Mouse (Mus musculus) forebrain, postnatal 0 days (tissue): ENCODE results near the gene Mdc1. TPM values are rescaled to one million over a fixed set of nuclear protein-coding genes. Genes with fewer than 3 reads are reported as not detected.

Source experiments
- ATAC-seq: fragments of 200-750 bp; cut with Nextera tagmentation; 2 replicates; pipeline ENCODE4 v1.8.0; 2017; ENCODE audit warnings: mild to moderate bottlenecking, moderate library complexity
- DNase-seq: peaks from one replicate; pipeline ENCODE4 v3.0.0-alpha.2; 2015
- H3K27ac ChIP-seq: fragments of 300-500 bp; sonication (generic); 2 replicates; pipeline ENCODE4 v1.5.1; 2014; ENCODE audit warnings: low read depth, mild to moderate bottlenecking, antibody characterized with exemption, low read length, moderate library complexity, mixed read lengths
- H3K27me3 ChIP-seq: fragments of 300-500 bp; sonication (generic); 2 replicates; pipeline ENCODE4 v1.6.1; 2014; ENCODE audit warnings: mild to moderate bottlenecking, low read length, mixed read lengths; ENCODE audit not compliant: insufficient read depth
- H3K36me3 ChIP-seq: fragments of 300-500 bp; sonication (generic); 2 replicates; pipeline ENCODE4 v1.6.1; 2014; ENCODE audit warnings: mild to moderate bottlenecking, moderate library complexity; ENCODE audit not compliant: insufficient read depth
- H3K4me1 ChIP-seq: fragments of 300-500 bp; sonication (generic); 2 replicates; pipeline ENCODE4 v1.6.1; 2014; ENCODE audit warnings: antibody characterized with exemption; ENCODE audit not compliant: insufficient read depth
- H3K4me2 ChIP-seq: fragments of 300-500 bp; sonication (generic); 2 replicates; pipeline ENCODE4 v1.6.1; 2014; ENCODE audit warnings: low read depth, mild to moderate bottlenecking, moderate library complexity
- H3K4me3 ChIP-seq: fragments of 300-500 bp; sonication (generic); 2 replicates; pipeline ENCODE4 v1.5.1; 2014; ENCODE audit warnings: low read depth, low read length, mixed read lengths
- H3K9ac ChIP-seq: fragments of 300-500 bp; sonication (generic); 2 replicates; pipeline ENCODE4 v1.6.1; 2014; ENCODE audit warnings: mild to moderate bottlenecking
- H3K9me3 ChIP-seq: fragments of 300-500 bp; sonication (generic); 2 replicates; pipeline ENCODE4 v1.6.1; 2016; ENCODE audit warnings: low read length
- CTCF ChIP-seq: sonication (generic); IDR thresholded peaks from 2 replicates; pipeline ENCODE4 v1.5.1; 2016; ENCODE audit warnings: antibody characterized with exemption, control low read depth, low read depth
- WGBS: fragments of 180-500 bp; shearing (Covaris S2); extraction: QIAGEN DNeasy Blood & Tissue Kit; methylation state at CpG from one replicate; pipeline ENCODE4 v1.1.7; 2014; 5-methylcytosine and 5-hydroxymethylcytosine counted together
- polyA plus RNA-seq: library from polyadenylated mRNA; unstranded; fragments of >200 nt; fragmentation: Nextera tagmentation; extraction: Ambion mirVana; gene quantifications from 2 replicates; pipeline ENCODE4 v1.2.1, GENCODE M21; 2015
- total RNA-seq: library from RNA; depleted of rRNA; stranded (reverse); fragments of >200 nt; gene quantifications from 2 replicates; pipeline ENCODE4 v1.2.3, GENCODE M21; 2014

Mdc1 gene
- total and polyA plus RNA-seq, 2 experiments from 2014 or later, result 4.4 to 20.4 TPM

DNA sequence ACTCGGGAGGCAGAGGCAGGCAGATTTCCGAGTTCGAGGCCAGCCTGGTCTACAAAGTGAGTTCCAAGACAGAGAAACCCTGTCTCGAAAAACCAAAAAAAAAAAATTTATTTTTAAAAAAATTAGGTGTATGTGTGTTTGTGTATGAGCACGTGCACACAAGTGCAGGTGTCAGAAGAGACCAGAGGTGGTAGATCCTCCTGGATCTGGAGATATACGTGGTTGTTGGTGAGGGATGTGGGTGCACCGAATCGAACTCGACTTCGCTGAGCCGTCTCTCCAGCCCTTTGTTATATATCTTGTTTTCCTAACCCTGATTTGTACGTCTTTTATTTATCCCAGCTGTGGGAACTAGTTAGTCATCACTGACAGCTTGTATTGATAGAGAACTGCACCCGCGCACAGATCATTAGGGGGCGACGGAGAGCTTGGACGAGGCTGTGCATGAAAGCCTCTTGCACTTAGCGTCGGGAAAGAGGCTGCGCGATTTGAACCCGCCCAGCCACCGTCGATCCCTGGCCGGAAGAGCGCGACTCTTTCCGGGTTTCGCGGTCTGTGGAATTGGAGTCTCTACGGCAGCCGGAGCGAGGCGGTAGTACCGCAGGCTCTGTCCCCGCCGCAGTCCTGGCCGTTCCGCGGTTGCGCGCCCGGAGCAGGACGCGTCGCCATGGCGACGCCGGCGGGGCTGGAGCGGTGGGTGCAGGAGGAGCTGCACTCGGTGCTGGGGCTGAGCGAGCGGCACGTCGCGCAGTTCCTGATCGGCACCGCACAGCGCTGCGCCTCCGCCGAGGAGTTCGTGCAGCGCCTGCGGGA lies 38.1 kb downstream of the Mdc1 start, which contains the start of gene Dhx16:
Gene Dhx16, plus strand, starts transcription at position 575 of the 813 bp plus-strand sequence.
- peak; percentile 90 for TF ChIP-seq CTCF
- WGBS, result 9% methylated on average over 66 of the region's 66 CpGs
- DNase-seq (peak; percentile 97), ATAC-seq (peak; percentile 96)
- peaks cover 39% of the 10 kb centered on the region for H3K36me3 ChIP-seq
- peak within 1 kb of the TSS; percentile 71 for H3K9ac ChIP-seq
- H3K4me1 ChIP-seq, result peaks cover 10% of the 10 kb centered on the region
- H3K27me3 ChIP-seq, result no peaks in the 10 kb centered on the region
- H3K4me2 ChIP-seq, result peak within 1 kb of the TSS; percentile 81
- H3K4me3 ChIP-seq, result peak within 1 kb of the TSS; percentile 83
- peak within 1 kb of the TSS; percentile 76 for H3K27ac ChIP-seq
- H3K9me3 ChIP-seq, result no peaks in the 10 kb centered on the region

DNA sequence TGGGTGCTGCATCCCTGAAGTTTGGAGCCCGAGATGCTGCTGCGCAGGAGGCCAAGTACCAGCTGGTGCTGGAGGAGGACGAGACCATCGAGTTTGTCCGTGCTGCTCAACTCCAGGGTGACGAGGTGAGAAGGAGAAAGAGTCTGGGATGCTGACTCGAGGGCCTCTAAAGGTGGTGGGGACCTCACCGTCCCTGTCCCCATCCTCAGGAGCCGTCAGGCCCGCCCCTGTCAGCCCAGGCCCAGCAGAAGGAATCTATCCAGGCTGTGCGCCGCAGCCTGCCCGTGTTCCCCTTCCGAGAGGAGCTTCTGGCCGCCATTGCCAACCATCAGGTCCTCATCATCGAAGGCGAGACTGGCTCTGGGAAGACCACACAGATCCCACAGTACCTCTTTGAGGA lies 41.6 kb downstream of the Mdc1 start:
- H3K9ac ChIP-seq, result no peak overlapping the region
- ATAC-seq (no peak), DNase-seq (no peak)
- peaks cover 62% of the 10 kb centered on the region for H3K36me3 ChIP-seq
- no peak overlapping the region for H3K4me2 ChIP-seq
- no peak overlapping the region for H3K4me3 ChIP-seq
- TF ChIP-seq CTCF, result no peak
- no peaks in the 10 kb centered on the region for H3K9me3 ChIP-seq
- WGBS, result 97% methylated on average over 17 of the region's 17 CpGs
- no peaks in the 10 kb centered on the region for H3K27me3 ChIP-seq
- H3K4me1 ChIP-seq, result peaks cover 10% of the 10 kb centered on the region
- no peak overlapping the region for H3K27ac ChIP-seq

DNA sequence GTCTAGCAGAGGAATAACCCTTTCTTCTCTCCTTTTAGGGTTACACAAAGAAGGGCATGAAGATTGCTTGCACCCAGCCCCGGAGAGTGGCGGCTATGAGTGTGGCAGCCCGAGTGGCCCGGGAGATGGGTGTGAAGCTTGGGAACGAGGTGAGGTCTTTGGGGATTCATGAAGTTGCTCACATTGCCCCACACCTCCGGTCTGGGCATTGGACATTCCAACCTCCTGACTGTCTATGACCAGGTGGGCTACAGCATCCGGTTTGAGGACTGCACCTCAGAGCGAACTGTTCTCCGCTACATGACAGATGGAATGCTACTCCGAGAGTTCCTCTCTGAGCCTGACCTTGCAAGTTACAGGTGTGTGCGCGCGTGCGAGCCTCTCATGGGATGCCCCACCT lies 42.5 kb downstream of the Mdc1 start:
- Histone ChIP-seq H3K4me1 (peaks cover 10% of the 10 kb centered on the region), H3K4me3 (no peak overlapping the region), H3K9me3 (no peaks in the 10 kb centered on the region), H3K36me3 (peaks cover 71% of the 10 kb centered on the region), H3K9ac (no peak overlapping the region), H3K4me2 (no peak overlapping the region), H3K27me3 (no peaks in the 10 kb centered on the region), H3K27ac (no peak overlapping the region)
- DNase-seq, result no peak
- TF ChIP-seq CTCF, result no peak
- no peak for ATAC-seq
- 95% methylated on average over 14 of the region's 14 CpGs for WGBS

DNA sequence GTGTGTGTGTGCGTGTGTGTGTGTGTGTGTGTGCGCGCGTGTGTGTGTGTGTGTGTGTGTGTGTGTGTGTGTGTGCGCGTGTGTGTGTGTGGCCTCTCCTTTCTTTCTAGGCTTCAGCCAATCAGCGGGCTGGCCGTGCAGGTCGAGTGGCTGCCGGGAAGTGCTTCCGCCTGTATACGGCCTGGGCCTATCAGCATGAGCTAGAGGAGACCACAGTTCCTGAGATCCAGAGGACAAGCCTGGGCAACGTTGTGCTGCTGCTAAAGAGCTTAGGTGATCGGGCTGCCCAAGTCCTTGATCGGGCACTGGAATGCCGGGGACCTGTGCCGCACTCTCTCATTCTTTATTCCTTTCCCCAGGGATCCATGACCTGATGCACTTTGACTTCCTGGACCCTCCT lies 46.4 kb downstream of the Mdc1 start:
- Histone ChIP-seq H3K27ac (no peak overlapping the region), H3K4me3 (no peak overlapping the region), H3K27me3 (no peaks in the 10 kb centered on the region), H3K9me3 (no peaks in the 10 kb centered on the region), H3K36me3 (peaks cover 93% of the 10 kb centered on the region), H3K9ac (no peak overlapping the region), H3K4me1 (no peaks in the 10 kb centered on the region), H3K4me2 (no peak overlapping the region)
- ATAC-seq (no peak), DNase-seq (no peak)
- 88% methylated on average over 13 of the region's 17 CpGs for WGBS
- no peak for TF ChIP-seq CTCF

DNA sequence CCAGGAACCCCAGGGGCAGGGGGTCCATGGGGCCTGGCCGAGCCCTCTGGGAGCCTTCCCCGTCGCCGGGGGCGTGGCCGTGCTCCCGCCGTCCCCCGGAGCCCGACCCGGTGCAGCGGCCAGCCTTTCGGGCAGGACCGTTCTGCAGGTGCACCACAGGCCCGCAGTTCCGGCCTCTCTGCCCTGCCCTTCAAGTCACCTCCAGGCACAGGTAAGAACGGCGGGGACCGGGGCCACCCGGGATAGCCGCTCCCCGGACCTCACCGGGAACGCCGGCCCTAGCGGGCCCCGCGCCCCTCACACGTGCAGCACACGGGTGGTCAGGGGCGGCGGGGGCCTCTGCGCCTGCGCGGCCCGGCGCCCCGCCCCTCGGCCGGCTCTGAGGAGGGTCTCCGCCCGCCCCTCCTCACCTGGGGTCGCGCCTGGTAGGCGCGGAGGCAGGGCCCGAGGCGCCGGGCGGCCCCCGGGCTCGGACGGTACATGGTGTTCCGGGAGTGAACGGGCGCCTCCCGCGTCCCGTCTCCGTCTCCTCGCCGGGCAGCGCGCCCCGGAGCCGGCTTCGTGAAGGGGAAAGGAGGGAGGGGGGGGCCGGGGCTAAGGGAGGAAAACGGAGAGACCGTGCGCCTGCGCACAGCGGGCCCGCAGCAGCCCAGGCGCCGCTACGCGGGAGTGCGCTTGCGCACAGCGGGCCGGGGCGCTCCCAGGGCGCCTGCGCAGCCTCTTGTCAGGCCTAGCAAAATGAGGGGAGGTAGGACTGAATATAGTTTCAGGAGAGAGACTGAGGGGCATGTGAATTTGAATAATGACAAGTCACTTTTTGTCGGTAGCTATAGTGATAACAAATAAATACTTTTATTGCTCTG lies 55.7 kb downstream of the Mdc1 start, which contains the start of gene 2310061I04Rik:
Gene 2310061I04Rik, minus strand, starts transcription at position 651 of the 863 bp plus-strand sequence.
- Histone ChIP-seq H3K9me3 (no peaks in the 10 kb centered on the region), H3K4me3 (peak within 1 kb of the TSS; percentile 76), H3K9ac (peak within 1 kb of the TSS; percentile 79), H3K36me3 (peaks cover 63% of the 10 kb centered on the region), H3K4me1 (peaks cover 9% of the 10 kb centered on the region), H3K27me3 (no peaks in the 10 kb centered on the region), H3K4me2 (peak within 1 kb of the TSS; percentile 97), H3K27ac (peak within 1 kb of the TSS; percentile 91)
- DNase-seq (peak; percentile 98), ATAC-seq (peak; percentile 96)
- WGBS, result 4% methylated on average over 61 of the region's 86 CpGs
- no peak for TF ChIP-seq CTCF

DNA sequence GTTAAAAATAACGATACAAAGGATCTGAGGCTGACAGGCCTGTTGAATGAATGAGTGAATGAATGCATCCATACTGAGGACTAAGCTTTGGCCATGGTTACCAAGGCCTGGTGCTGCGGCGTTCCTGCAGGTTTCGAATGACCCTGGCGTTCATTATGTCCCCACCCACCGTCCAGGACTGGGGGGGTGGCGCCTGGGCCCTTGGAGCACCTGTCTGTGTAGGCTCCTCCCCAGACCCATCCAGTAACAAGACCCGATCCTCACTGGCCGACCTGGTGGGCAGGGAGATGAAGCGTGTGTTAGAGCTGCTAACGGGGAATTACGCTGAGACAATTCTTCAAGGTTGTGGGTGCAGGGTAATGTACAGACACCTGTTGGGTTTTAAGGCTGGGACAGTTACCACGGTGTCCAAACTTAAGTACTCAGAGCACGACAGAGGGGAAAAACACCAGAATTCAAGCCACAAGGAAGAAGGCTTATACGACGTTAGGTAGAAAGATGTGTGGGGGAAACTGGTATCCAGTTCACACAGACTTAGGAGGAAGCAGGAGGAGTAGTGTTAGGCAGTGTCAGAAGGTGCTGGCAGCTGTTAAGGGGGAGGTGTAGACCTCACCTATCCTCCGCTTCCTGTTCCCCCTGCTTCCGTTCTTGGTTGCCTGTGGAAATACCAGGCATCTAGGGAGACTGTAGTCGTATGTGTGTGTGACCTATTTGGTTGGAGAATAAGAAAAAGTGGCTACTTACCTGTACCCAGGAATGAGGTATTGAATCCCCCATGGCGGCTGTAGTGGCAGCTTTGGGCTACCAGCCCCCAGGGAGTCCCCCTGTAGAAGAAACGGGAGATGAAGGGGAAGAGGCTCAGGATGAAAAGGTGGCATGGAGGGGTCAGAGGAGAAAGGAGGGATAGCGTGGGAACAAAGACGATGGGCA lies 56.6 kb downstream of the Mdc1 start:
- Histone ChIP-seq H3K4me2 (peak overlapping the region; percentile 97), H3K9ac (peak overlapping the region; percentile 79), H3K4me3 (peak overlapping the region; percentile 76; the same call in 1 of the 2 replicates), H3K27me3 (no peaks in the 10 kb centered on the region), H3K36me3 (peaks cover 63% of the 10 kb centered on the region), H3K9me3 (no peaks in the 10 kb centered on the region), H3K27ac (peak overlapping the region; percentile 91; the same call in 1 of the 2 replicates), H3K4me1 (peaks cover 9% of the 10 kb centered on the region)
- no peak for TF ChIP-seq CTCF
- DNase-seq (no peak), ATAC-seq (peak; percentile 10; the same call in 1 of the 2 replicates)
- 43% methylated on average over 23 of the region's 23 CpGs for WGBS
